Mouse (Mus musculus) stomach, postnatal 0 days (tissue): Measurements from ENCODE around the gene Cisd3. TPM values are rescaled to one million over a fixed set of nuclear protein-coding genes. Genes with fewer than 3 reads are reported as not detected.

Experiments used
- ATAC-seq: fragments of 200-750 bp; cut with Nextera tagmentation; 2 replicates; pipeline ENCODE4 v1.8.0; 2017; ENCODE audit not compliant: low FRiP score, low TSS enrichment
- DNase-seq: peaks from one replicate; pipeline ENCODE4 v3.0.0-alpha.2; 2016; ENCODE audit warnings: low spot score
- H3K27ac ChIP-seq: fragments of 300-500 bp; sonication (generic); replicated peaks from 2 replicates; pipeline ENCODE4 v1.5.1; 2014; ENCODE audit warnings: mild to moderate bottlenecking, control low read depth
- H3K27me3 ChIP-seq: fragments of 300-500 bp; sonication (generic); 2 replicates; pipeline ENCODE4 v1.6.1; 2014; ENCODE audit warnings: low read length; ENCODE audit not compliant: control insufficient read depth, insufficient read depth
- H3K36me3 ChIP-seq: fragments of 300-500 bp; sonication (generic); 2 replicates; pipeline ENCODE4 v1.6.1; 2014; ENCODE audit warnings: low read length, mixed read lengths; ENCODE audit not compliant: control insufficient read depth, insufficient read depth
- H3K4me1 ChIP-seq: fragments of 300-500 bp; sonication (generic); replicated peaks from 2 replicates; pipeline ENCODE4 v1.6.1; 2014; ENCODE audit warnings: antibody characterized with exemption; ENCODE audit not compliant: control insufficient read depth, insufficient read depth
- H3K4me2 ChIP-seq: fragments of 300-500 bp; sonication (generic); replicated peaks from 2 replicates; pipeline ENCODE4 v1.6.1; 2014; ENCODE audit warnings: low read depth, mild to moderate bottlenecking, control low read depth, moderate library complexity
- H3K4me3 ChIP-seq: fragments of 300-500 bp; sonication (generic); 2 replicates; pipeline ENCODE4 v1.5.1; 2014; ENCODE audit warnings: low read depth, low read length, control low read depth
- H3K9ac ChIP-seq: fragments of 300-500 bp; sonication (generic); 2 replicates; pipeline ENCODE4 v1.6.1; 2014; ENCODE audit warnings: mild to moderate bottlenecking, low read length, control low read depth, mixed read lengths
- H3K9me3 ChIP-seq: fragments of 300-500 bp; sonication (generic); 2 replicates; pipeline ENCODE4 v1.6.1; 2016; ENCODE audit warnings: low read length; ENCODE audit not compliant: control insufficient read depth
- CTCF ChIP-seq: IDR thresholded peaks from 2 replicates; pipeline ENCODE4 v1.5.1; 2016; ENCODE audit warnings: antibody characterized with exemption, low read depth, mild to moderate bottlenecking, moderate library complexity
- EP300 ChIP-seq: optimal IDR thresholded peaks from 2 replicates; pipeline ENCODE3; 2016; ENCODE audit warnings: antibody characterized with exemption
- WGBS: fragments of 180-500 bp; shearing (Covaris S2); extraction: QIAGEN DNeasy Blood & Tissue Kit; methylation state at CpG from one replicate; pipeline ENCODE4 v1.1.7; 2014; 5-methylcytosine and 5-hydroxymethylcytosine counted together
- polyA plus RNA-seq: library from polyadenylated mRNA; unstranded; fragments of >200 nt; fragmentation: Nextera tagmentation; extraction: Ambion mirVana; gene quantifications from 2 replicates; pipeline ENCODE4 v1.2.1, GENCODE M21; 2015

Gene Cisd3
- polyA plus RNA-seq, 1 experiment from 2014 or later: 44.2 TPM

GRCm38 (mm10) chr11:97716021-97716420 is 30.4 kb downstream of the Cisd3 start:
- 87% methylated on average over 8 of the region's 8 CpGs for WGBS
- peaks cover 27% of the 10 kb centered on the region for H3K36me3 ChIP-seq

GRCm38 (mm10) chr11:97717369-97718280 is 32.0 kb downstream of the Cisd3 start:
- ATAC-seq (no peak), DNase-seq (no peak)
- H3K9ac ChIP-seq: no peak overlapping the region
- no peaks in the 10 kb centered on the region for H3K4me1 ChIP-seq
- no peaks in the 10 kb centered on the region for H3K27me3 ChIP-seq
- 82% methylated on average over 26 of the region's 26 CpGs for WGBS
- H3K36me3 ChIP-seq: peaks cover 36% of the 10 kb centered on the region
- TF ChIP-seq CTCF (no peak), EP300 (no peak)
- H3K27ac ChIP-seq: no peak overlapping the region
- H3K9me3 ChIP-seq: no peaks in the 10 kb centered on the region
- H3K4me2 ChIP-seq: no peak overlapping the region
- H3K4me3 ChIP-seq: no peak overlapping the region

More at GRCm38 (mm10) chr11:97716021-97716420, 30.4 kb downstream of the Cisd3 start:
- H3K4me1 ChIP-seq: no peaks in the 10 kb centered on the region
- H3K4me3 ChIP-seq: no peak overlapping the region
- no peaks in the 10 kb centered on the region for H3K9me3 ChIP-seq
- no peak overlapping the region for H3K27ac ChIP-seq
- no peak overlapping the region for H3K9ac ChIP-seq
- no peak for DNase-seq
- no peak overlapping the region for H3K4me2 ChIP-seq
- ATAC-seq: no peak
- no peaks in the 10 kb centered on the region for H3K27me3 ChIP-seq
- TF ChIP-seq CTCF (no peak), EP300 (no peak)

DNA sequence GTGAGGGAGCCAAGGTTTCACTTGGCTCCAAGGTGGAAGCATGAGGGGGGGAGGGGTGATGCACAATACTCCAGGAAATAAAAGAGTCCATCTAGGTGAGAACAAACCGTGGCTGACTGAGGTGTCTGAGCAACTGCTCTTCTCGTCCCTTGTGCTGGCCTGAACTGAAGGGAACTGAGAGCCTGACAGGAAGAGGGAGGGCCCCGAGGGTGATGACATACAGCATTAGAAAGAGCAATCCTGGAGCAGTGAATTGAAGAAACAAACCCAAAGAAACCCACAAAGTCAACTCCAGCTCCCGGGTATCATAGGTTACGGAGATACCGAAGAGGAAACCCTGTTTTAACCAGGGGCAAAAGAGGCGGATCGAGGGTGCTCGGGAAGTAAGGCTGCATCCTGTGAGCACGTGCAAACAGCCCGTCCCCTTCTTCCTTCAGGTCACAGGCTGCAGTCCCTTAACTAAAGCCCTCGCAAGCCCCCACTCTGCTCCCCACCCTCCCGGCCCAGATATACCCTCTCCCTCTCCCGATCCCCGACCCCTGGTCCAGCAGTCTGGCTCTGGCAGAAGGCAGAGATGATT is 32.7 kb downstream of the Cisd3 start:
- Histone ChIP-seq H3K27me3 (no peaks in the 10 kb centered on the region), H3K9me3 (no peaks in the 10 kb centered on the region), H3K36me3 (peaks cover 36% of the 10 kb centered on the region), H3K9ac (no peak overlapping the region), H3K4me3 (no peak overlapping the region), H3K4me2 (no peak overlapping the region), H3K27ac (no peak overlapping the region), H3K4me1 (no peaks in the 10 kb centered on the region)
- DNase-seq: no peak
- TF ChIP-seq CTCF (no peak), EP300 (no peak)
- ATAC-seq: no peak
- 81% methylated on average over 15 of the region's 15 CpGs for WGBS

- no peak overlapping the region for H3K4me3 ChIP-seq
- H3K9ac ChIP-seq: no peak overlapping the region
- no peak overlapping the region for H3K4me2 ChIP-seq
- no peaks in the 10 kb centered on the region for H3K27me3 ChIP-seq
- peaks cover 32% of the 10 kb centered on the region for H3K36me3 ChIP-seq
- no peaks in the 10 kb centered on the region for H3K9me3 ChIP-seq
- H3K27ac ChIP-seq: no peak overlapping the region
- ATAC-seq (no peak), DNase-seq (no peak)
- 85% methylated on average over 4 of the region's 4 CpGs for WGBS
- no peaks in the 10 kb centered on the region for H3K4me1 ChIP-seq
- TF ChIP-seq CTCF (no peak), EP300 (no peak)
Observed at GRCm38 (mm10) chr11:97719041-97719440, 33.4 kb downstream of the Cisd3 start.

DNA sequence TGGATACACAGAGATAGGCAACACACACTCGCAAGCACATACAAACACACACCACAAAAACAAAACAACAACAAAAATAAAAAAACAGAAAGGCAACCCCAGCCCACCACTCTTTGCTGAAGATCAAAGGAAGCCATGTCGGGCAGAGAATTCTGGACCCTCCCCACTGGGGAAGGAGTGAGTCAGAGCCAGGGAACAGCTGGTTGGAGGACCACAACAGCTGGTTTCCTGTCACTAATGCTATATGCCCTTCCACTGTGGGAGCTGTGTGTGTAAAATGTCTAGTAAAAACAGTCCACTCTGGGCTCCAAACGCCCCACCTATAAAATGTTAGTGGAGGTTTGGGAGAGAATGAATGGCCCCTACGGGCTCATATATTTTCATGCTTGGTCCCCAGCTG is 35.7 kb downstream of the Cisd3 start:
- no peaks in the 10 kb centered on the region for H3K4me1 ChIP-seq
- peaks cover 41% of the 10 kb centered on the region for H3K36me3 ChIP-seq
- no peak overlapping the region for H3K9ac ChIP-seq
- H3K9me3 ChIP-seq: no peaks in the 10 kb centered on the region
- ATAC-seq (no peak), DNase-seq (no peak)
- no peak overlapping the region for H3K4me3 ChIP-seq
- H3K27me3 ChIP-seq: no peaks in the 10 kb centered on the region
- 91% methylated on average over 4 of the region's 4 CpGs for WGBS
- H3K27ac ChIP-seq: no peak overlapping the region
- TF ChIP-seq EP300 (no peak), CTCF (no peak)
- H3K4me2 ChIP-seq: no peak overlapping the region

DNA sequence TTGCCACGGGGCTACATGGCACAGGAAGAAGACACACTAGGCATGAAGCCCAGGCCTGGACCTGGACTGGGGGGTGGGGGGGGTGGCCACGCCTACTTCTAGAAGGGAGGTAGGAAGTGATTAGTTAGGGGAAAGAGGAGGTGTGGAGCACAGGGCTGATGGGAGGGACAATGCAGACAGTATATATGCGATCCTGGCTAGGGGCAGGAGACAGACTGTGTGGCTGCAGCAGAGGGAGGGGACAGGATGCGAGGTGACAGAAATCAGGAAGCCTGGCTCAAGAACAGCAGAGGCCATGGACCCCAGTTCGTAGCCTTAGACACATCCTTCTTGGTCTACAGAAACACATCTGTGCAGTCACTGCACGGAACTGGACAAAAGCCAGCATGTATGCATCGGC is 38.1 kb downstream of the Cisd3 start:
- TF ChIP-seq EP300 (no peak), CTCF (no peak)
- H3K4me2 ChIP-seq: no peak overlapping the region
- 74% methylated on average over 7 of the region's 7 CpGs for WGBS
- H3K27me3 ChIP-seq: no peaks in the 10 kb centered on the region
- no peaks in the 10 kb centered on the region for H3K4me1 ChIP-seq
- no peak overlapping the region for H3K4me3 ChIP-seq
- H3K9ac ChIP-seq: no peak overlapping the region
- ATAC-seq (no peak), DNase-seq (no peak)
- no peaks in the 10 kb centered on the region for H3K9me3 ChIP-seq
- peaks cover 48% of the 10 kb centered on the region for H3K36me3 ChIP-seq
- no peak overlapping the region for H3K27ac ChIP-seq
